Mouse (Mus musculus): ENCODE measurements around the gene Pitpnm1. TPM values are rescaled to one million over a fixed set of nuclear protein-coding genes. Genes with fewer than 3 reads are reported as not detected.
"Not testable (repeated sequence)": the region's sequence is repeated elsewhere in the genome, so short reads cannot be mapped to it uniquely, and the experiment has no call there.

Gene Pitpnm1
- total RNA-seq, 2 experiments from 2014 or later, result 60.9 to 67.1 TPM

DNA sequence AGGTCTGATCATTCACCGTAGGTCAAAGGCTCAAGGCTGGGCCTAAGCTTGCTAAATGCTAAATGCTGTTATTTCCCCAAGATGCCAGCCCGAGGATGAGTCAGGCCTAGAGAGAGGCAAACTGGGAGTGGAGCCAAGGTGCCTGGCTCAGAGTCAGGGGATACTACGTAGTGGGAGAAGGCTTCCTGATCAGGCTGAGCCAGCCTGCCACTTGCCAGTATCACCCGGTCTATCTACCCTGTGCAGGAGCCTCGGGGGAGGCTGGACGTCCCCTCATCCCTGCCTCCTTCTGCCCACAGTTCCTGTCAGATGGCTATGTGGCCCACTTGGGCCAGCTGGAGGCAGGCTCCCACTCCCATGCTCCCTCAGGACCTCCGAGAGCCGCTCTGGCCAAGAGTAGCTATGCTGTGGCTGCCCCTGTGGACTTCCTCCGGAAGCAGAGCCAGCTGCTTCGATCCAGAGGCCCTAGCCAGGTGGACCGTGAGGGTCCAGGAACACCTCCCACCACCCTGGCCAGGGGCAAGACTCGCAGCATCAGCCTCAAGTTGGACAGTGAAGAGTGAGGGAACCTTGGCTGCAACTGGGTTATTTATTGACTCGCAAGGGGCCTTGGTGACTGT is 13.5 kb downstream of the Pitpnm1 start:
- ATAC-seq (replicated peaks; ENCODE audit: low FRiP score, poor library complexity, severe bottlenecking), result peak; percentile 88

- ATAC-seq (replicated peaks; ENCODE audit: low FRiP score, poor library complexity, severe bottlenecking), result peak; percentile 18
These were observed 14.0 kb downstream of the Pitpnm1 start for GRCm38 (mm10) chr19:4113806-4114230.

- ATAC-seq (replicated peaks; ENCODE audit: low FRiP score, poor library complexity, severe bottlenecking), result no peak
These were observed 14.8 kb downstream of the Pitpnm1 start for GRCm38 (mm10) chr19:4114551-4114950.

GRCm38 (mm10) chr19:4115144-4115543 is 15.3 kb downstream of the Pitpnm1 start:
- ATAC-seq (replicated peaks; ENCODE audit: low FRiP score, poor library complexity, severe bottlenecking), result no peak

GRCm38 (mm10) chr19:4115816-4116215 is 16.0 kb downstream of the Pitpnm1 start:
- ATAC-seq (replicated peaks; ENCODE audit: low FRiP score, poor library complexity, severe bottlenecking), result no peak

- ATAC-seq (replicated peaks; ENCODE audit: low FRiP score, poor library complexity, severe bottlenecking), result no peak
These were observed 17.2 kb downstream of the Pitpnm1 start for GRCm38 (mm10) chr19:4117006-4117405.

- ATAC-seq (replicated peaks; ENCODE audit: low FRiP score, poor library complexity, severe bottlenecking), result no peak
These were observed 18.6 kb downstream of the Pitpnm1 start for GRCm38 (mm10) chr19:4118350-4118749.

GRCm38 (mm10) chr19:4119716-4120487 is 20.1 kb downstream of the Pitpnm1 start:
- ATAC-seq (replicated peaks; ENCODE audit: low FRiP score, poor library complexity, severe bottlenecking), result no peak

GRCm38 (mm10) chr19:4120496-4120895 is 20.7 kb downstream of the Pitpnm1 start:
- ATAC-seq (replicated peaks; ENCODE audit: low FRiP score, poor library complexity, severe bottlenecking), result no peak

- peak; percentile 78 for ATAC-seq (replicated peaks; ENCODE audit: low FRiP score, poor library complexity, severe bottlenecking)
These were observed 21.5 kb downstream of the Pitpnm1 start for GRCm38 (mm10) chr19:4121097-4121805.

- ATAC-seq (replicated peaks; ENCODE audit: low FRiP score, poor library complexity, severe bottlenecking), result not testable (repeated sequence)
These were observed 22.1 kb downstream of the Pitpnm1 start for GRCm38 (mm10) chr19:4121896-4122295.

- no peak for ATAC-seq (replicated peaks; ENCODE audit: low FRiP score, poor library complexity, severe bottlenecking)
These were observed 22.9 kb downstream of the Pitpnm1 start for GRCm38 (mm10) chr19:4122411-4123370.

GRCm38 (mm10) chr19:4124432-4124831 is 24.6 kb downstream of the Pitpnm1 start:
- no peak for ATAC-seq (replicated peaks; ENCODE audit: low FRiP score, poor library complexity, severe bottlenecking)

- not testable (repeated sequence) for ATAC-seq (replicated peaks; ENCODE audit: low FRiP score, poor library complexity, severe bottlenecking)
These were observed 25.5 kb downstream of the Pitpnm1 start for GRCm38 (mm10) chr19:4125268-4125667.

GRCm38 (mm10) chr19:4125741-4126696 is 26.2 kb downstream of the Pitpnm1 start, which contains the start of gene Aip:
TSS of gene Aip (minus strand) at chr19:4125858.
- peak; percentile 75 for ATAC-seq (replicated peaks; ENCODE audit: low FRiP score, poor library complexity, severe bottlenecking)

DNA sequence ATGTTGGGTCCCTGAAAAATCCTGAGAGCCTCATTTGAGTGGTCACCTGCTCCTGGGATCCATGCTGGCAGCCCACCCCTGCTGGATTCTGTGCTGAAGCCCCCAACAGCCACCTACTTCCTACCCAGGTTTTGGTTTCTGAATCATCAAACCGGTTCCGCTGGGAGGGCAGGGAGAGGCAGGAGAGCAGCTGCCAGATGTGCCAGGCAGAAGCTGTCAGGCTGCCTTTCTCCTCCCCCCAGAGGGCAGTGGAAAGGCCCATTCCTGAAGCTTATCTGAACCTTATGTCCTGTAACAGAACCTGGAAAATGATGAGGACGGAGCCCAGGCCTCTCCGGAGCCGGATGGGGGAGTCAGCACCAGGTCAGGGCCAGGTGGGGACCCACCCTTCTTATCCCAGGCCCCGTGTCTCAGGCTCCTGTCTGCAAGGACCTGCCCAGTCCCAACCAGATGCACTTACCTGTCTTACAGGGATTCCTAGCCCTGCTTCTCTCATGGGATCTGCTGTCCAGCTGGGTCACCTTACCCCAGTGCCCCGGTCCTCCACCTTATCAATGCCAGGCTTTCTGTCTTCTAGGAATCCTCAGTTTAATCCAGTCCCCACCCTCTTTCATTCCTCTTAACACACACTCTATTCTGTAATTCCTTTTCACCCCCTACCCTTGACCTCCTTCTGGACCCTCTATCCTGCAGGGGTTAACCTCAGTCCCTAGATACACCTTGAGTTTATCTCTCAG is 27.1 kb downstream of the Pitpnm1 start:
- ATAC-seq (replicated peaks; ENCODE audit: low FRiP score, poor library complexity, severe bottlenecking), result peak; percentile 23; the same call in 1 of the 2 replicates

DNA sequence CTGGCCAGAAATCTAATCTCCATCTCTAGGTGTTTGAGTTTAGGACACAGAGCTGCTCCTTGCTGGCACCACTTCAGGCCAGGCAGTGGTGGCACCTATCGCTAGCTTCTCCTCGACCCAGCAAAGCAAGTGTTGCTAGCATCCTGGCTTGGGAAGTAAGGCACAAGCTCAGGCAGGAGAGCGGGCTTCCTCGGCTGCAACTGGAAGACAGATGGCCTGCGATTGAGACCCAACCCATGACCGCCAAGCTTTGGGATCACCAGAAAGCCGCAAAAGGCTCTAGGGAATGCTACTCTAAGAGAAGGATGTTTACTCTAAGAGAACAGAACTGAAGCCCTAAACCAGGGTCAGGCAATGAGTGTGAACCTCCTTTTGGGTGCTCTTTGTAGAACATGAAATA is 29.7 kb downstream of the Pitpnm1 start:
- no peak for ATAC-seq (replicated peaks; ENCODE audit: low FRiP score, poor library complexity, severe bottlenecking)

- no peak for ATAC-seq (replicated peaks; ENCODE audit: low FRiP score, poor library complexity, severe bottlenecking)
These were observed 30.3 kb downstream of the Pitpnm1 start for GRCm38 (mm10) chr19:4130106-4130505.

Measured in erythroid progenitor cell, adult 5-6 weeks (primary cell).